In the genomic region with DNA sequence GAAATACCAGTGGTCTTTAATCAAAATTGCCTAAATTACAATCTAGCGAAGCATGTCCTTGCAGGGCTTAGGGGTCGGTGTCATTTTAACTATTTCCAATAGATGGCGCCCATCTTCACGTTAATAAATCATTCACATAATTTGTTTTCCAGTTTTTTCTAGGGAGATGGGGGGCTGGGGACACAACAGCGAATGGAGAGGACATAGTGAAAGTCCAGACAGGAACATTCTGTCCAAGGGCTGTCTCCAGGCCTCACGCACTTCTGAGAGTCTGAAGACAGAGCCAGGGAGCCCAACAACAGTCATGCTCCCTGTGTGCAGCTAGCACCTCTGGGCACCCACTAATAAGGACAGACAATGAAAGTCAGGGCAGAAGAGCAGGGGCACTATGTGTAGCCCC, we compare ENCODE assay signal across 8 mouse cellular contexts. TPM values are rescaled to one million over a fixed set of nuclear protein-coding genes. Genes with fewer than 3 reads are reported as not detected.
DNase-seq lines count a peak whose midpoint lies in the region; ATAC-seq and TF ChIP-seq lines count a peak whose summit lies in the region.

No protein-coding gene starts in this region.

- 15% methylated on average over 6 of the region's 6 CpGs for WGBS in intestine, postnatal 0 days
- WGBS in intestine, embryonic 16.5 days: 12% methylated on average over 6 of the region's 6 CpGs
- WGBS in liver, postnatal 0 days (ENCODE audit: insufficient replicate concordance): 15% methylated on average over 6 of the region's 6 CpGs
- WGBS in forebrain, embryonic 13.5 days: 11% methylated on average over 6 of the region's 6 CpGs

- no peak for ATAC-seq in intestine, postnatal 0 days
- no peak for ATAC-seq in intestine, embryonic 16.5 days
- ATAC-seq in liver, postnatal 0 days: no peak
- no peak for ATAC-seq in inflammation-experienced regulatory T-cells, adult 6 months
- no peak for ATAC-seq in forebrain, embryonic 13.5 days

- DNase-seq in MN1 (ENCODE audit: low spot score): peak; percentile 62
- DNase-seq in embryo, embryonic 9.5 days (ENCODE audit: extremely low spot score): peak; percentile 36
- peak; percentile 39 for DNase-seq in kidney, adult 11 months
- DNase-seq in liver, postnatal 0 days: no peak

- no peak overlapping the region for H3K9ac ChIP-seq in intestine, postnatal 0 days (ENCODE audit: low read depth, low read length)
- no peak overlapping the region for H3K9ac ChIP-seq in intestine, embryonic 16.5 days (ENCODE audit: low read depth, low read length)
- no peak overlapping the region for H3K9ac ChIP-seq in liver, postnatal 0 days (replicated peaks)
- no peak overlapping the region for H3K9ac ChIP-seq in forebrain, embryonic 13.5 days

- H3K4me2 ChIP-seq in intestine, postnatal 0 days (replicated peaks; ENCODE audit: low read depth): no peak overlapping the region
- no peak overlapping the region for H3K4me2 ChIP-seq in intestine, embryonic 16.5 days (ENCODE audit: low read depth, low read length)
- H3K4me2 ChIP-seq in liver, postnatal 0 days (ENCODE audit: low read depth, low read length): no peak overlapping the region
- no peak overlapping the region for H3K4me2 ChIP-seq in forebrain, embryonic 13.5 days

- no peak overlapping the region for H3K27ac ChIP-seq in intestine, postnatal 0 days (ENCODE audit: low read depth, low read length)
- H3K27ac ChIP-seq in intestine, embryonic 16.5 days (ENCODE audit: low read length): no peak overlapping the region
- H3K27ac ChIP-seq in liver, postnatal 0 days (ENCODE audit: low read depth): no peak overlapping the region
- no peak overlapping the region for H3K27ac ChIP-seq in forebrain, embryonic 13.5 days

- peak; percentile 49; the same call in 1 of the 2 replicates for TF ChIP-seq EP300 in liver, postnatal 0 days (IDR thresholded peaks at IDR 0.05; ENCODE audit: low read depth)

- no peaks in the 10 kb centered on the region for H3K9me3 ChIP-seq in intestine, postnatal 0 days (ENCODE audit: control insufficient read depth)
- H3K9me3 ChIP-seq in intestine, embryonic 16.5 days (ENCODE audit: control insufficient read depth, low read length): no peaks in the 10 kb centered on the region
- H3K9me3 ChIP-seq in liver, postnatal 0 days (ENCODE audit: low read length): no peaks in the 10 kb centered on the region
- H3K9me3 ChIP-seq in forebrain, embryonic 13.5 days (replicated peaks): no peaks in the 10 kb centered on the region

- H3K27me3 ChIP-seq in intestine, postnatal 0 days (replicated peaks; ENCODE audit: control insufficient read depth, insufficient read depth, low read length): no peaks in the 10 kb centered on the region
- H3K27me3 ChIP-seq in intestine, embryonic 16.5 days (replicated peaks; ENCODE audit: control insufficient read depth, insufficient read depth, low read length): no peaks in the 10 kb centered on the region
- no peaks in the 10 kb centered on the region for H3K27me3 ChIP-seq in liver, postnatal 0 days (ENCODE audit: insufficient read depth, low read length)
- no peaks in the 10 kb centered on the region for H3K27me3 ChIP-seq in forebrain, embryonic 13.5 days

- no peak overlapping the region for H3K4me3 ChIP-seq in intestine, postnatal 0 days (ENCODE audit: low read depth, low read length)
- H3K4me3 ChIP-seq in intestine, embryonic 16.5 days (ENCODE audit: low read length): no peak overlapping the region
- no peak overlapping the region for H3K4me3 ChIP-seq in liver, postnatal 0 days (ENCODE audit: low read depth, low read length)
- no peak overlapping the region for H3K4me3 ChIP-seq in forebrain, embryonic 13.5 days

- H3K36me3 ChIP-seq in intestine, postnatal 0 days (ENCODE audit: control insufficient read depth, insufficient read depth): no peaks in the 10 kb centered on the region
- H3K36me3 ChIP-seq in intestine, embryonic 16.5 days (ENCODE audit: control insufficient read depth, insufficient read depth, low read length): no peaks in the 10 kb centered on the region
- H3K36me3 ChIP-seq in liver, postnatal 0 days (replicated peaks; ENCODE audit: insufficient read depth, low read length): no peaks in the 10 kb centered on the region
- no peaks in the 10 kb centered on the region for H3K36me3 ChIP-seq in forebrain, embryonic 13.5 days (ENCODE audit: poor library complexity, severe bottlenecking)

- TF ChIP-seq CTCF in intestine, postnatal 0 days (IDR thresholded peaks at IDR 0.05; ENCODE audit: low read depth): peak; percentile 68
- peak; percentile 63 for TF ChIP-seq CTCF in liver, postnatal 0 days (IDR thresholded peaks at IDR 0.05; ENCODE audit: low read depth)

- H3K4me1 ChIP-seq in intestine, postnatal 0 days (replicated peaks; ENCODE audit: control insufficient read depth, insufficient read depth, low read length): 0 out of 2 replicates have a peak, but pooled peaks cover 2% of the 10 kb centered on the region
- H3K4me1 ChIP-seq in intestine, embryonic 16.5 days (ENCODE audit: control insufficient read depth, insufficient read depth, low read length): peaks cover 20% of the 10 kb centered on the region
- H3K4me1 ChIP-seq in liver, postnatal 0 days (ENCODE audit: insufficient read depth): peaks cover 12% of the 10 kb centered on the region
- H3K4me1 ChIP-seq in forebrain, embryonic 13.5 days: peaks cover 12% of the 10 kb centered on the region

RNA-seq across cellular contexts. Expression of a gene that starts 2.2 kb away (rescaled TPM):
- polyA plus RNA-seq in intestine, postnatal 0 days (2015; fragmentation: Nextera tagmentation; extraction: Ambion mirVana): 5.5 TPM in 2 replicates
- polyA plus RNA-seq in intestine, embryonic 16.5 days (2015; fragmentation: Nextera tagmentation; extraction: Ambion mirVana): 5.4 and 6.0 TPM in 2 replicates
- 1.0 and 1.5 TPM in 2 replicates for polyA plus RNA-seq in liver, postnatal 0 days (2015; fragmentation: Nextera tagmentation; extraction: Ambion mirVana)
- polyA plus RNA-seq in inflammation-experienced regulatory T-cells, adult 6 months (2017; shearing (Covaris generic)): under 1 TPM in 1 of 3 experiments, not detected in 2; 0.25 TPM
- polyA plus RNA-seq in forebrain, embryonic 13.5 days (2015; fragmentation: Nextera tagmentation; extraction: Ambion mirVana): 9.9 and 10.1 TPM in 2 replicates
